Comparison of ENCODE assay signal across 8 mouse cellular contexts in the genomic region with DNA sequence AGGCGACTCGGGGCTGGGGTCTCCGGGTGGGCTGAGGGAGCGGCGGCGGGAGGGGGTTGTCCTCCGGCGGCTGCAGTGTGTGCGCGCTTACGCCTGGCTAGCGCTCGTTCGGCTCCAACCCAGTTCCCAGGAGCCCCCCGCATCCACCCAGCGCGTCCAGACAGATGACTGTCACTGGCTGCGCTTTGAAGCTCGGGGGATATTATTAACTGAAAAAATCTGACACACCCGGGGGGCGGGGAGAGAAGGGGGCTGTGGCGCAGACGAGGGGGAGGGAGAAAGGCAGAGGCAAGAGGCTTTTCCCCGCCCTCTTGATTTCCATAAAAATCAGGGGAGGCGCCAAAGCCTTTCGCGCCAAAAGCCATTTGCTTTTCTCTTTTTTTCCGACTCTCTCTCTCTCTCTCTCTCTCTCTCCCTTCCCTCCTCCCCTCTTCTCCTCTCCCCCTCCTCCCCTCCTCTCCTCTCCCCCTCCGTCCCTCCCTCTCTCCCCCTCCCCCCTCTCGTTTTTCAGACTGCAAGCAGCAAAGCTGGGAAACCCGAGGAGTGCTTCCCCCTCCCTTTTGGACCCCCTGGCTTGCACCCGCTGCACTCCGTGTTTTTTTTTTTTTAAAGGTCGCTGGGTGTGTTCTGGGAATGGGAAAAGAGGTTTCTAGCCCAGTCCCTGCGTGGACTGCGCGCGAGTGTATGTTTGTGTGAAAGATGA. TPM values are rescaled to one million over a fixed set of nuclear protein-coding genes. Genes with fewer than 3 reads are reported as not detected.
DNase-seq lines count a peak whose midpoint lies in the region; ATAC-seq lines count a peak whose summit lies in the region.

A gene (minus strand): TSS at position 254 of the 703 bp plus-strand sequence.

- H3K9me3 ChIP-seq in hindbrain, embryonic 14.5 days (ENCODE audit: control insufficient read depth, low read length), result no peaks in the 10 kb centered on the region

- H3K27me3 ChIP-seq in hindbrain, embryonic 14.5 days (ENCODE audit: control insufficient read depth, insufficient read depth, low read length), result no peaks in the 10 kb centered on the region

- peak within 1 kb of the TSS; percentile 96 for H3K27ac ChIP-seq in hindbrain, embryonic 14.5 days

- peak within 1 kb of the TSS; percentile 70 for H3K4me3 ChIP-seq in hindbrain, embryonic 14.5 days (replicated peaks; ENCODE audit: low read length)

- DNase-seq in ZHBTc4 (ENCODE audit: low read depth, low spot score), result peak; percentile 96
- DNase-seq in cerebellum, postnatal 10 days, result peak; percentile 90 to 95
- DNase-seq in frontal cortex, postnatal 36 days (ENCODE audit: low spot score in 2 of 2), result peak; percentile 64 to 69
- peak; percentile 87 for DNase-seq in hindbrain, embryonic 14.5 days (ENCODE audit: low spot score)
- DNase-seq in layer of hippocampus, postnatal 36 days, result peak; percentile 78 to 79
- DNase-seq in lung, postnatal 4 days, result peak; percentile 83 to 88
- peak; percentile 79 for DNase-seq in right cerebral cortex, postnatal 25 days
- no peak for DNase-seq in T-cell, adult 2 months (ENCODE audit: low spot score)

- ATAC-seq in hindbrain, embryonic 14.5 days (ENCODE audit: low FRiP score), result peak; percentile 83

- WGBS in hindbrain, embryonic 14.5 days, result under 1% methylated on average over 36 of the region's 38 CpGs

- peaks cover 18% of the 10 kb centered on the region; the same call in 1 of the 2 replicates for H3K36me3 ChIP-seq in hindbrain, embryonic 14.5 days (replicated peaks; ENCODE audit: control insufficient read depth, insufficient read depth)

- peak within 1 kb of the TSS; percentile 98 for H3K4me2 ChIP-seq in hindbrain, embryonic 14.5 days (replicated peaks)

- peaks cover 19% of the 10 kb centered on the region for H3K4me1 ChIP-seq in hindbrain, embryonic 14.5 days (replicated peaks; ENCODE audit: control insufficient read depth, insufficient read depth, low read length)

- H3K9ac ChIP-seq in hindbrain, embryonic 14.5 days, result peak within 1 kb of the TSS; percentile 93

RNA-seq across cellular contexts. Expression of the gene that starts here (rescaled TPM):
- 50.3 and 63.6 TPM in 2 replicates for polyA plus RNA-seq in hindbrain, embryonic 14.5 days (2014; fragmentation: Nextera tagmentation; extraction: Ambion mirVana)
- total RNA-seq in layer of hippocampus, postnatal 36 days (2021), result 10 to 100 TPM; 10.2 to 11.0 TPM
